ENCODE assay signal across 24 mouse cellular contexts in genomic region chr11:20565057-20565456, GRCm38 (mm10).
"Had no signal": no experiment of that assay in that cellular context is flagged by ENCODE, and none has a peak within 500 bp of the region (broad histone marks: within the 10 kb centered on the region; RNA-seq: fewer than 3 reads in every experiment).

No protein-coding gene starts in this region.

- H3K27me3 ChIP-seq: heart, embryonic 12.5 days; hindbrain, embryonic 13.5 days; hindbrain, embryonic 15.5 days; kidney, embryonic 15.5 days; limb, embryonic 12.5 days; liver, embryonic 13.5 days; liver, embryonic 15.5 days had no signal

- H3K9ac ChIP-seq: heart, embryonic 12.5 days; hindbrain, embryonic 13.5 days; hindbrain, embryonic 15.5 days; kidney, embryonic 15.5 days; limb, embryonic 12.5 days; liver, embryonic 13.5 days; liver, embryonic 15.5 days had no signal

- DNase-seq: gastrocnemius, postnatal 14 days; gastrocnemius, postnatal 36 days; heart, adult 18-20 months; heart, postnatal 10 days; kidney, adult 11 months; kidney, adult 2 months; kidney, adult 9 months; kidney, postnatal 14 days; kidney, postnatal 36 days; liver; liver, embryonic 13.5 days had no signal

- H3K36me3 ChIP-seq: heart, embryonic 10.5 days; hindbrain, embryonic 13.5 days; hindbrain, embryonic 15.5 days; limb, embryonic 10.5 days; limb, embryonic 12.5 days; liver, embryonic 13.5 days; liver, embryonic 15.5 days had no signal

- H3K27ac ChIP-seq: hindbrain, embryonic 13.5 days; hindbrain, embryonic 15.5 days; hindbrain, postnatal 0 days; kidney, embryonic 15.5 days; kidney, postnatal 0 days; layer of hippocampus, adult 2 months; left cerebral cortex, adult 2 months; limb, embryonic 12.5 days; liver, embryonic 13.5 days; liver, embryonic 15.5 days had no signal

- H3K4me3 ChIP-seq: heart, embryonic 12.5 days; hindbrain, embryonic 13.5 days; hindbrain, embryonic 15.5 days; kidney, embryonic 15.5 days; layer of hippocampus, adult 2 months; left cerebral cortex, adult 2 months; limb, embryonic 10.5 days; limb, embryonic 12.5 days; liver, embryonic 13.5 days; liver, embryonic 15.5 days had no signal

- H3K9me3 ChIP-seq: heart, embryonic 10.5 days; hindbrain, embryonic 15.5 days; limb, embryonic 10.5 days; liver, embryonic 13.5 days; liver, embryonic 15.5 days had no signal

- H3K4me2 ChIP-seq: heart, embryonic 12.5 days; hindbrain, embryonic 13.5 days; hindbrain, embryonic 15.5 days; kidney, embryonic 15.5 days; limb, embryonic 12.5 days; liver, embryonic 11.5 days; liver, embryonic 13.5 days; liver, embryonic 15.5 days had no signal
